Mouse (Mus musculus): ENCODE measurements at regions not wholly inside any gene's neighbourhood (a gene's known extent, or its start where the extent isn't known, plus 50 kb on each side); places are given as distances from the start of the nearest gene placed in this dataset.

GRCm38 (mm10) chr6:33117877-33118276, 57.8 kb upstream of the Chchd3 start:
- no peak for DNase-seq

DNA sequence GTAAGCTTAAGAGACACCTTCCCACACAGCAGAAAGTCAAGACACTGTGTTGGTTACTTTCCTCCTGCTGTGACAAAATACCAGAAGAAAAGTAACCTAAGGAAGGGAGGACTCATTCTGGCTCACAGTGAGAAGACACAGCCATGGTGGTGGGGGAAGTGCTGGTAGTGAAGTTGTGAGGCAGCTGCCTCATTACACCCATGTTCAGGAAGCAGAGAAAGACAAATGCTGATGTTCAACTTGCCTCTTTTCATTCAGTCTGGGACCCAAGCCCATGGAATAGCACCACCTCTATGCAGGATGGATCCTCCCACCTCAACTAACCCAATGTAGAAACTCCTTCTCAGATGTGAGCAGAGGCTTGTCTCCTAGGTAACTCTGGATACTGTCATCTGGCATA, 60.5 kb upstream of the Chchd3 start:
- no peak for DNase-seq

DNA sequence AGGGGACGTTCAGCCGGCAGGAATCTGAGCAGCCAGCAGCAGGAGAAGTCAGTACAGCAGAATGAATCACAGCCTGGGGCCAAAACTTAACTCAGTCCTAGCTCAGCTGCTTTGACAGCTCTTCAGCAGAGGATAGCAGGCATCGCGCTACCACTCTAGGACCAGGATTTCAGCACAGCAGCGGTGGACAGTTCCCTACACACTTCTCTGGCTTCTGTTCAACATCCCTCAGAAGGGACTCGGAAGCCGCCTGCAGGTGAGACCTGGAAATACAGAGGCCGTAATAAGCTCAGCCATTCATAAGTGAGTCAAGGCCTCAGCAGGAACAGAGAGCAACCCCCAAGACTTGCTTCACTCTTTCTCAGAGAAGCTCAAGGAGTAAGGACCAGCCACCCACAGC, 66.5 kb upstream of the Chchd3 start:
- peak; percentile 6 for DNase-seq

- no peak for DNase-seq
Observed at GRCm38 (mm10) chr6:33136906-33137305, 76.8 kb upstream of the Chchd3 start.

DNA sequence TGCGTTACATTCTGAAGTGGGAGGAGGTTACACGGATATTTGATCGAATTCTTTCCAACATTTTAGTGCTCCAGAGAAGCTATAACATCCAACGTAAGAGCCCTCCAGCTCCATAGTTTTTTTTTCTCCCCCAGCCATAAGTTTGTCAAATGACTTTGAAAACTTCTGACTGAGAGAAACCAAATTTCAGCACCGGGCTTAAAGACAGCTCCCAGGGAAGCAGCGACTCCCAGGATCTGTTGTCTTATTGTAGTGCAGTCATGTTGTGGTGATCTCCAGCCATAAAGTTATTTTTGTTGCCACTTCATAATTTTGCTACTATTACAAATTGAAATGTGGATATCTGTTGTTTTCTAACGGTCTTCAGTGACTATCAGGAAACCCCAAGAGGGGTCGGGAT, 77.8 kb upstream of the Chchd3 start:
- no peak for DNase-seq

DNA sequence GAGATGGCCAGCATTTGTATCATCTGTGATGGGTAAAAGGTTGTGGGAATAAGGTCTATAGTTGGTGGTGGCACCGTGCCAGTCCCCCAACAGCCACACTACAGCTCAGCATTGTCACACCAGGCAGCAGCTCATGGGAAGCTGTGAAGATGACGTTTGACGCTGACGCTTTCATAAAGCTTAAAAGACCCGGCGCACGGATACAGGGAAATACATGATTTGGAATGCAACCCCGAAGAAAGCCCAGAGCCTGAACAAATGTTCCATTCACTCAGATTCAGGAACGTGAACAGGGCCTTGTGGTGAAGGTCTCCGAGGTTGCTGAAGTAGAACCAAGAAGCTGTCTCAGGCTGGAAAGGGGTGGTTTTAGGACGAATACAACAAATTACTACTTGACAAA, 82.4 kb upstream of the Exoc4 start:
- no peak for DNase-seq

DNA sequence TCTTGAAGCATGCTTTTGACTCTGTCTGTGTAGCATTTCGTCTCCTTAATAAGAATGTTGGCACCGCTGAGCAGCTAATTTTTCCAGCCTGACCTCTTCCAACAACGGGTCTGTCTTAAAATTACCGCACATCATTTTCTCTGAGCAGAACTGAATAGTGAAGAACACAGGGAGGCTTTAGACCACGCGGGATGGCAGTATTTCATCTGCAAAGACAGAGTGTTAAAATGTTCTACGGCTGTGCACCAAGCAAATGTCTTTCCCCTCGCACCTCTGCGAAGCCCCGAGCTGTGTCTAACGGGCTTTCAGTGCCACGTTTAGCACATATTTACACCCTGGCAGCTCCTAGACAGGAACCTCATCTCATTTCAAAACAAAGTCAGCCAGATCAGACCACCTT, 75.3 kb upstream of the Exoc4 start:
- DNase-seq, result no peak

- DNase-seq, result no peak
Observed at GRCm38 (mm10) chr6:33174616-33175015, 74.3 kb upstream of the Exoc4 start.

DNA sequence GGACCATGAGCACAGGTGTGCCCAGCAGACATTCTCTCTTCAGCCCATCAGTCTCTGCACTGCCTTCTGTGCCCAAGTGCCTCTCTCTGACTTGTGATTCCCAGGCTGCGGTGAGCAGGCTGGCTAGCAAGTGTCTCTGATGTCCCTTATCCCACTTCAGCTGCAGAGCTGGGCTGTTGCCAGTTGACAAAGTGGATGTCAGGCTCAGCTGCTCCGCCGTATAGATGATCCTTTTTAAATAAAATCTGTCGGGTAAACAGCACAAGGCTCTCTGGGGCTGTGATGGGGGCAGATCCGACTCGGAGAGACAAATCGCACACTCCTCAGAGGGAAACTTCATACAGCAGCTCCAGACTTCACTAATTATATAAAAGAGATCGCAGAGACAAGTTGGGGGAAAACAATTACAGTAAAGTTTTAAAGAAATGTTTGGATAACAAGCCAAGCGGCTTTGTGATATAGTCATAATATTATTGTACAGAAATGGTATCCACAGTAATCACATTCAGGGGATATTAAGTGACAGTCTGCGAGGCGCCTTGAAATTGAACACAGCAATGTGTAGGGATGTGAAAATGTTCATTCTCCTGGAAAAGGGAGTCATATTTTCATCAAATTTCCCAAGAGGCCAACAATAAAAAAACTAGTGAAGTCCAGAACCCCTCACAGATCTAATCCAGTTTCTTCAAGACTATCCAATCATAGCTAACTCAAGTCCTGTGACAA, 59.2 kb upstream of the Exoc4 start:
- DNase-seq, result no peak

DNA sequence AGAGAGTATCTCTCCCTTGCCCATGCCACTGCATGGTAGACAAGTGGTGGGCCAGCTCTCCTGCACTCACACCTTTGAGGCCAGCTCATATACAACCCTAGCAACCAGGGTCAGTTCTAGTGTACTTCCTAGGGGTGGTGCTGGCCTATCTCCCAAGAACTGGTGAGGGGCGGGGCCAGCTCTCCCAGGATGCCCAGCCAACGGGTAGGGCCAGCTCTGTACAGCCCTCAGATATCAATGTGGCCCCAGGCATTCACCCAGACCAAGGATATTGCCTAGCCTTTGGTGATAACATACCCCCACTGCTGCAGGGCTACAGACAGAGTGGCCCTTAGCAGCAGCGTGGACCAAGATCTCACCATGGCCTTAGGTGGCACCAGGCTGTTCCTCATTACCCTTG, 55.1 kb upstream of the Exoc4 start:
- no peak for DNase-seq

All from gastrocnemius, postnatal 25 days (tissue).